Mouse (Mus musculus): ENCODE measurements around the gene Atg2b. TPM values are rescaled to one million over a fixed set of nuclear protein-coding genes. Genes with fewer than 3 reads are reported as not detected.
A peak's percentile ranks its signal among the peaks of the same experiment; 100 is the strongest.

The Atg2b gene
- polyA plus RNA-seq (2015; fragmentation: Nextera tagmentation; extraction: Ambion mirVana): 12.6 and 13.0 TPM in 2 replicates

DNA sequence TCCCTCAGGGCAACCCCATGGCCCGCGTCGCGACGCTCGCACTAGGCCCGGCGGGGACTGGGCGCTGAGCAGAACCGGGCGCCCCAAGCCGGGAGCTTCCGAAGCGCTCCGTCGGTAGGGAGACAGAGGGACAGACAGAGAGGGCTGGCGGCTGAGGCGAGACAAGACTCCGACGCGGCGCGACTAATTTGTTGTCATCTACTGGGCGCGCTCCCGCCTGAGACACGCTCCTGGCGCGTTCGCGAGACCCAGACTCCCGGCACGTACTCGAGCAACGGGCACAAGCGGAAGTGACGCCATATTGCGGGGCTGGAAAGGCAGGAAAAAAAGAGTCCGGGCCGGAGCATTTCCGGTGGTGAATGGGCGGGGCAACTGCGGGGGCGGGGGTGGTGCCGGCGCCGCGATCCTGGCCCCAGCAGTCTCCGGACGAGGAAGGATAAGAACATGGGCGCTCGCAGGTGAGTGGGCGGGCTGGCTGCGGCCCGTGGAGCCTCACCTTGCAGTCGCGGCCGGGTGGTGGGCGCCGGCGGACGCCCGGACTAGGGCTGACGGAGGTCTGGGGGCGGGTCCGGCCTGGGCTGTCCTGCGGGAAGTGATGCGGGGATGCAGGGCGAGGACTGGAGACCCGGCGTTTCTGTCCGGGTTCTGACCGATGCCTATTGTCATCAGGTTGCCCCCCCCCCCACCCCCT lies at the start of gene Atg2b:
Gene Atg2b, minus strand, starts transcription at position 211 of the 691 bp plus-strand sequence.
- under 1% methylated on average over 73 of the region's 73 CpGs for WGBS
- peak within 1 kb of the TSS; percentile 82 for H3K4me2 ChIP-seq (replicated peaks)
- no peaks in the 10 kb centered on the region for H3K36me3 ChIP-seq
- no peaks in the 10 kb centered on the region for H3K27me3 ChIP-seq (replicated peaks)
- H3K9ac ChIP-seq: peak within 1 kb of the TSS; percentile 96
- peak; percentile 93 for ATAC-seq
- H3K4me1 ChIP-seq (replicated peaks): peaks cover 15% of the 10 kb centered on the region
- no peaks in the 10 kb centered on the region for H3K9me3 ChIP-seq
- peak within 1 kb of the TSS; percentile 94 for H3K4me3 ChIP-seq (replicated peaks)
- peak within 1 kb of the TSS; percentile 82 for H3K27ac ChIP-seq

DNA sequence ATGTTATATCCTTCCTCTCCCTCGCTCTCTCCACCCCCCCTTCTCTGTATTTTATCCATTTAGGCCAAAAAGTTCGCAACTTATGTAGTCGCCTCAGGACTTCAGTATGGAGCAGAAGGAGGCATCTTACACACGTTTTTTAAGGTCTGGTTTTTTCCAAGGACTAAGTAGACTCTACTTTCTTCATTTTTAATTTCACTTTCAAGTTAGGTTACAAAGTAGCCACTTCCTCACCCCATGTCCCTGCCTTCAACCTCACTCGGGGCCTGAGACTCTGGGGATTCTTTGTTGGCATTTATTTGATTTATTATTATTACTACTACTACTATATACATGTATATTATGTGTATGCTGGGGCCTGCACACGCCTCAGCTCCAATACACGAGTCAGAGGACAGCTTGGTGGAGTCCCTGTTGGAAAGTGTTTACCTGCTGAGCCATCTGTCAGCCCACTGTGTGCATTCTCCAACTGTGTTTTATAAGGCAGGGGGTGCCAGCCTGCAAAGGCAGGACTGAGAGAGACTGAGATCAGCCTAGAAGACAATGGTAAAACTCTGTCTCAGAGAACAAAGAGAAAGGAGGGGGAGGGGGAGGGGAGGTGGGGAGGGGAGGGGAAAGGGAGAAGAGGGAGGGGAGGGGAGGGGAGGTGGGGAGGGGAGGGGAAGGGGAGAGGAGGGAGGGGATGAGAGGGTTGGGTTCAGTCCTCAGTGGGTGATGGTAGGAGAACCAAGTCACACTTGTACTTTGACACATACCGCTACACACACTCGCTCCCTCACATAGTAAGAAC lies 48.6 kb upstream of the Atg2b start:
- Histone ChIP-seq H3K4me3 (replicated peaks) (no peak overlapping the region), H3K9ac (no peak overlapping the region), H3K27ac (no peak overlapping the region), H3K27me3 (replicated peaks) (no peaks in the 10 kb centered on the region), H3K4me1 (replicated peaks) (no peaks in the 10 kb centered on the region), H3K4me2 (replicated peaks) (no peak overlapping the region), H3K36me3 (no peaks in the 10 kb centered on the region), H3K9me3 (no peaks in the 10 kb centered on the region)
- no peak for ATAC-seq
- WGBS: 66% methylated on average over 9 of the region's 9 CpGs

DNA sequence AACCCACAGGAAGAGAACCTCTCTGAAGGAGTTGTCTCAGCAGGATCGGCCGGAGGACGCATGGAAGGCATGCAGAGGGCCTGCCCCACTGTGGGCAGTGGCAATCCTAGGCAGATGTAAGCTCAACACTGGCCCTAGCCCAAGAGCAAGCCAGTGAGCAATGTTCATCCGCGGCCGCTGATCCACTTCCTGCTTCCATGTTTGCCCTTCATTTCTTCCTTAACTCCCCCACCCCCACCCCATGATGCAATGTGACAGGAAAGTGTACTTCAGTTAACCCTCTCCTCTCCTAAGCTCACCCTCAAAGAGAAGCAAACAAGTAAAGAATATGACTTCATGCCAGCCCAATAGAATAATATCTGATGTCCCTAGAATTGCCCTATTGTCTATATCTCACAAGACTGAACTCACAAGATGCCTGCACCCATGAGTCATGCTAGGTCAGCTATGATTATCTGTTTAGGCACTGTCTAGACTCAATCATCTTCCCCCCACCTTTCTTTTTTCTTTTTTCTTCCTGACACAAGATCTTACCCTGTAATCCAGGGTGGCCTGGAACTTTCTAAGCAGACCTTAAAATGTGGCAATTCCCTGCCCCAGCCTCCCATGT lies 45.9 kb upstream of the Atg2b start:
- 69% methylated on average over 6 of the region's 6 CpGs for WGBS
- no peak for ATAC-seq
- Histone ChIP-seq H3K4me3 (replicated peaks) (no peak overlapping the region), H3K9me3 (no peaks in the 10 kb centered on the region), H3K4me2 (replicated peaks) (no peak overlapping the region), H3K36me3 (no peaks in the 10 kb centered on the region), H3K27me3 (replicated peaks) (no peaks in the 10 kb centered on the region), H3K27ac (no peak overlapping the region), H3K4me1 (replicated peaks) (no peaks in the 10 kb centered on the region), H3K9ac (no peak overlapping the region)

DNA sequence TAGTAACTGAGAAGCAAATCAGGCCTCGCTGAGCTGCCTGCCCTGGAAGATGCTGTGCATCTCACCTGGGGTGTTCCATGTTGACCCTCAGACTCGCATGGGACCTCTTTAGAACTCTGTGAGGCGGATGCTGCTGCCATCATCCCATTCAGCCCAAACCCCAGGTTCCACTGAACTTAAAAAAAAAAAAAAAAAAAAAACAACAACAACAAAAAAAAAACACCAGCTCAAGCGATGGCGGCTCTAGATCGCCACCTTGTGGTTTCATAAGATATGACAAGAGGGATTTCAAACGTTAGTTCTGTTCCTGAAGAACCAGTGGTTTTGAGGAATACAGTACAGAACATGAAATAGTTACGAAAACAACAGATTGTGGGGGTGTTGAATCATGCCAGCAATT lies 43.0 kb upstream of the Atg2b start:
- Histone ChIP-seq H3K4me2 (replicated peaks) (no peak overlapping the region), H3K9me3 (no peaks in the 10 kb centered on the region), H3K4me1 (replicated peaks) (no peaks in the 10 kb centered on the region), H3K36me3 (no peaks in the 10 kb centered on the region), H3K9ac (no peak overlapping the region), H3K27me3 (replicated peaks) (no peaks in the 10 kb centered on the region), H3K27ac (no peak overlapping the region), H3K4me3 (replicated peaks) (no peak overlapping the region)
- ATAC-seq: no peak
- WGBS: 35% methylated on average over 8 of the region's 8 CpGs

DNA sequence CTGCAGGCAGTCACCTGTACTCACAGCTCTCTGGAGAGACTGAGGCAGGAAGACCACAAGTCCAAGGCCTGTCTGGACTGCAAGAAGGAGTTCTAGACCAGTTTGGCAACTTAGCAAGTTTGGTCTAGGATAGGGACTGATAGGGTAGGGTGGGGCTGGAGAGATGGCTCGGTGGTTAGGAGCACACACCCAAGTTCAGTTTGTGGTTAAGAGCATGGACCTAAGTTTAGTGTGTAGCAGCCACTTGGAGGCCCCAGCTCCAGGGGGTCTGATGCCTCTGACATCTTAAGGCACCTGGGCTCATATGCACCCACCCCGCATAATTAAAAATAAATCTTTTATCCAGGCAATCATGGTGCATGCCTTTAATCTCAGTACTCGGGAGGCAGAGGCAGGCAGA lies 42.3 kb upstream of the Atg2b start:
- WGBS: 81% methylated on average over 3 of the region's 3 CpGs
- H3K9me3 ChIP-seq: no peaks in the 10 kb centered on the region
- no peaks in the 10 kb centered on the region for H3K27me3 ChIP-seq (replicated peaks)
- H3K27ac ChIP-seq: no peak overlapping the region
- H3K36me3 ChIP-seq: no peaks in the 10 kb centered on the region
- H3K4me3 ChIP-seq (replicated peaks): no peak overlapping the region
- no peak overlapping the region for H3K9ac ChIP-seq
- no peak overlapping the region for H3K4me2 ChIP-seq (replicated peaks)
- ATAC-seq: 0 out of 2 replicates have a peak, but pooled peaks have one; percentile 14
- H3K4me1 ChIP-seq (replicated peaks): no peaks in the 10 kb centered on the region

DNA sequence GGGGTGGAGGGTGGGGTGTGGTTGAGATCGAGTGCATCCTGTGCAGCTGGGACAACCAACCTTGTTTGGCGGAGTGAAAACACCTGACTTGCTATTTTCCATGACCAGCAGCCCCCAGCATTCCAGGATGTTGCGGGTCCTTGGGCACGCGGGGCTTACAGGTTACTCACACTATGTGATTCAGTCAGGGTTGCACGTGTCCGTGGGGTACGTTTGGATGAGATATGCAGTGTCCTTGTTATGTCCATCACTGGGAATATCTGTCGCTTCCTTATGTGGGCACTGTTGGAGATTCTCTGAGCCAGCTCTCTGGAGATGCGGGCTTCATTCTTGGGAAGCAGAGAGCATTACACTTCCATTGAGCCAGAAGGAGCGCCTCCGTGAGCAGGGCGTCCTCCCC lies 40.7 kb upstream of the Atg2b start:
- no peaks in the 10 kb centered on the region for H3K36me3 ChIP-seq
- H3K4me2 ChIP-seq (replicated peaks): no peak overlapping the region
- H3K27me3 ChIP-seq (replicated peaks): no peaks in the 10 kb centered on the region
- no peak overlapping the region for H3K4me3 ChIP-seq (replicated peaks)
- no peak overlapping the region for H3K27ac ChIP-seq
- no peak overlapping the region for H3K9ac ChIP-seq
- ATAC-seq: no peak
- H3K4me1 ChIP-seq (replicated peaks): no peaks in the 10 kb centered on the region
- no peaks in the 10 kb centered on the region for H3K9me3 ChIP-seq
- 80% methylated on average over 13 of the region's 13 CpGs for WGBS

DNA sequence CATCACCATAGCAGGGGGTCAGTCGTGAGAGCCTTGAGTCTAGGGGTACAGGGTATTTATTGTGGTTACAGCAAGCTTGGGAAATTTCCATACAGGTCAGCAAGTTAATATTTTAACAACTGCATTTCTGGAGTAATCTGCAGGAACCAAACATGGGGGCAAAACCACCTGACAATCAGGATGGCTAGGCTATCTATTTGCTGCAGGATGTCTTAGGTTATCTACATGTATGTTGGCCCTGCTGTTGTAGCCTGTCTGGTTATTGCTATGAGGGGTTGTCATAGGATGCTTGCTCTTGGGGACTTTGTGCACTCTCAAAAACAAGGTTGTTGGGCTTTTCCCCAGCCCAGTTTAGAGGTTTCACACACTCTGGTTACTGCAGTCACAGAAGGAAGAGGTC lies 39.6 kb upstream of the Atg2b start:
- no peaks in the 10 kb centered on the region for H3K4me1 ChIP-seq (replicated peaks)
- H3K27me3 ChIP-seq (replicated peaks): no peaks in the 10 kb centered on the region
- ATAC-seq: no peak
- H3K4me3 ChIP-seq (replicated peaks): no peak overlapping the region
- WGBS: 62% methylated on average over 1 of the region's 1 CpGs
- H3K27ac ChIP-seq: no peak overlapping the region
- no peak overlapping the region for H3K9ac ChIP-seq
- no peaks in the 10 kb centered on the region for H3K9me3 ChIP-seq
- no peak overlapping the region for H3K4me2 ChIP-seq (replicated peaks)
- no peaks in the 10 kb centered on the region for H3K36me3 ChIP-seq

DNA sequence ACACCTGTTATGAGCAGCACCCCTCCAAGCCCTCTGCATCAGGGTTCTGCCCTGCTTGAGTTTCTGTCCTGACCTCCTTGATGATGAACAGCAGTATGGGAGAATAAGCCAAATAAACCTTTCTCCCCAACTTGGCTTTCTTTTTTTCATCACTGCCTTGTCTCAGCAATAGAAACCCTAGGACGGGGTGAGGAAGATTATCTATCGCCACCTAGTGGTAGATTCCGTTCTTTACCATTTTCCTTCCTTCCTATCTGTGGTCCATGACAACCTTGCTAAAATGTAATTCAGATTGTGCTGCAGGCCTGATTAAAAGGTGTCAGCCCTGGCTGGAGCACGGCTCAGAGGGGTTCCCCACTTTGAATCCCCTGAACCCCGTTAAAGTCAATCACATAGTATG lies 37.6 kb upstream of the Atg2b start:
- H3K4me1 ChIP-seq (replicated peaks): no peaks in the 10 kb centered on the region
- 4% methylated on average over 5 of the region's 5 CpGs for WGBS

DNA sequence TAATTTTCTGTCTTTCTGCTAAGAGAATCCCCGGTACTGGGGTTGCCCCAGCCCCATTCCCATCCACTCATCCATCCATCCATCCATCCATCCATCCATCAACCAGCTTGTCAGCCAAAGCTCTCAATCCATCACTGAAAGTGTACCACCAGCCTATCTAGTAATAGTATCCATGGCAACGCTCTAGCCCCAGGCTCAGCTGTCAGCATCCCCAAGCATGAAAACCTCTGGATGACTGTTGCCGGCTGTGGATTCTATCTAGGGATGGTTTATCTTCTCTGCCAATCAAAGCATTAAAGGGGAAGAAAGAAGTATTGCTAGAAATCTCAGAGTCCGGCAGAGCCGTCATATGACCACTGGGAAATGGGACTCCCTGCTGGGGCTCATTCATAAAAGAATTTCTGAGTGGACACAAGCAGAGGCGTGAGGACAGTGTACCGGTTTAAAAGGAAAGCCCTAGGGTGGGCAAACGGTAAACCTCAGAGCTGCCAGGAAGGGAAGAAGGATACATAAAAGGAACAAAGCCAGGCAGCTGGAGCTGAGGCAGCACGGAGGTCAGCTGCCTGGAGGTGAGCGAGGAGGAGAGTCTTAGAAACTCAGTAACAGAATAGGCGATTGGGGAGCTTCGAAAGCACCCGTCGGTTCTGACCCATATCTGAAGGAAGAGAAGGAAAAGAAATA lies 36.6 kb upstream of the Atg2b start:
- Histone ChIP-seq H3K27me3 (replicated peaks) (no peaks in the 10 kb centered on the region), H3K4me3 (replicated peaks) (no peak overlapping the region), H3K4me1 (replicated peaks) (no peaks in the 10 kb centered on the region), H3K9me3 (no peaks in the 10 kb centered on the region), H3K27ac (no peak overlapping the region), H3K4me2 (replicated peaks) (no peak overlapping the region), H3K36me3 (no peaks in the 10 kb centered on the region), H3K9ac (no peak overlapping the region)
- ATAC-seq: no peak
- WGBS: 67% methylated on average over 14 of the region's 14 CpGs

More for the DNA sequence above, 37.6 kb upstream of the Atg2b start:
- no peak overlapping the region for H3K4me2 ChIP-seq (replicated peaks)
- H3K36me3 ChIP-seq: no peaks in the 10 kb centered on the region
- no peak overlapping the region for H3K4me3 ChIP-seq (replicated peaks)
- no peak overlapping the region for H3K27ac ChIP-seq
- no peaks in the 10 kb centered on the region for H3K9me3 ChIP-seq
- peak; percentile 73 for ATAC-seq
- H3K9ac ChIP-seq: no peak overlapping the region
- H3K27me3 ChIP-seq (replicated peaks): no peaks in the 10 kb centered on the region

DNA sequence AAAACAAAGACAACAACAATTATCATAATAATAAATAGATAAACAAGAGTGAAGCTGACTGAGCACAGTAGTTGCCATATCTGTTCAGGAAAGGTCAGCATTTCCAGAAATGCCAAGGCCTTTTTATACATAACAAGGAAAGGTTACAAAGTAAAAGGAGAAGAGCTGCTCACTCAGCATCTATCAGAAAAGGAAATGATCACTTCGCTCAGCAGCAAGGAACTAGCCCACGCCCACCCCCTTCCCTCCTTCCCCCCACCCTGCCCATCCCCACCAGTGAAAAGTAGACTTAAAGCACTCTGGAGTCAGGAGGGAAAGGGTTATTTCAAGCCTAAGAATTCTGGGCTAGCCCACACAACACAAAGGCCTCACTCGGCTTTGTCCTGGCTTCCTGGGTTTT lies 35.2 kb upstream of the Atg2b start:
- no peak for ATAC-seq

DNA sequence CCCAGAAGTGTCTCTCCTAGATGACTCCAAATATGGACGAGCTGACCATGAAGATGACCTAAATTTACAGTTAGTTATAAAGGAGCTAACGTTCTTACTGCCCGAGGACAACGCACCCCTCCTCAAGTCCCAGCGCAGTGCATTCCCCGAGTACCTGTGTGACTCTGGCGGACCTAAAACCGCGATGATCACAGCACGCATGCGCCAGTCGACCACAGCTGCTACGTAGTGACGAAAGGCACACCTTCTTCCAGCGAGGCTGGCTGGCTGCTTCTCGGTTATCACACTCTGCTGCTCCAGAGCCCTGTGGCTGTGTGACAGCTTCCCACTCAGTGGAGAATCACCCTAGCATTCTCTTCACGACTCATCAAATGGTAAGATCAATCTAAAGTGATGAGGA lies 33.6 kb upstream of the Atg2b start:
- WGBS: 51% methylated on average over 17 of the region's 17 CpGs
- Histone ChIP-seq H3K4me3 (replicated peaks) (no peak overlapping the region), H3K36me3 (no peaks in the 10 kb centered on the region), H3K9me3 (no peaks in the 10 kb centered on the region), H3K9ac (no peak overlapping the region), H3K4me2 (replicated peaks) (peak overlapping the region; percentile 36), H3K4me1 (replicated peaks) (no peaks in the 10 kb centered on the region), H3K27ac (no peak overlapping the region), H3K27me3 (replicated peaks) (no peaks in the 10 kb centered on the region)
- ATAC-seq: no peak

More for the DNA sequence above, 35.2 kb upstream of the Atg2b start:
- Histone ChIP-seq H3K36me3 (no peaks in the 10 kb centered on the region), H3K4me3 (replicated peaks) (no peak overlapping the region), H3K27ac (no peak overlapping the region), H3K9ac (no peak overlapping the region), H3K9me3 (no peaks in the 10 kb centered on the region), H3K4me2 (replicated peaks) (no peak overlapping the region), H3K4me1 (replicated peaks) (no peaks in the 10 kb centered on the region), H3K27me3 (replicated peaks) (no peaks in the 10 kb centered on the region)
- WGBS: 73% methylated on average over 3 of the region's 3 CpGs
